Mouse (Mus musculus) hematopoietic stem cell, adult 5-6 weeks (primary cell): ENCODE results near the gene Ccdc163. TPM values are rescaled to one million over a fixed set of nuclear protein-coding genes. Genes with fewer than 3 reads are reported as not detected.

Experiments
- ATAC-seq, 2 experiments: fragments of 125-278 bp in 1 of 2; replicated peaks in 1 of 2; 2 replicates each; pipeline ENCODE4 v1.8.0; 2016 to 2017; ENCODE audit warnings: inconsistent platforms in 2 of 2, mild to moderate bottlenecking in 2 of 2, moderate number of reproducible peaks in 2 of 2, low read depth in 1 of 2, moderate TSS enrichment in 1 of 2; ENCODE audit not compliant: low FRiP score in 2 of 2, poor library complexity in 2 of 2, severe bottlenecking in 2 of 2, insufficient read depth in 1 of 2, low TSS enrichment in 1 of 2
- total RNA-seq: library from RNA; stranded (forward); fragments of 172-1452, 232-1000 nt; gene quantifications from 2 replicates; pipeline ENCODE4 v1.2.3, GENCODE M21; 2017

Gene Ccdc163
- total RNA-seq, 1 experiment from 2014 or later: 27.4 TPM

DNA sequence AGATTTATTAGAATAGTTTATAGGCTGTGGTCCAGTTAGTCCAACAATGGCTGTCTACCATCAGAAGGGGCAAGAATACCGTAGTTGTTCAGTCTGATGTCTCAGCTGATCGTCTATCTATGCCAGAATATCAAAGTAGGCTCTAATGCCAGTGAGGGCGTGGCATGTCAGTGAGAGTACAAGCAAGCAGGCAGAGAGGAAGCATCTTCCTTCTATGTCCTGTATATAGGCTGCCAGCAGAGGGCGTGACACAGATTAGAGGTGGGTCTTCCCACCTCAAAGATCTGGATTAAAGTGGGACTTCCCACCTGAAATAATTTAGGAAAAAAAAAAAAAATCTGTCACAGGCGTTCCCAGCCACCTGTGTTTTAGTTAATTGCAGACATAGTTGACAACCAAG lies 91.6 kb downstream of the Ccdc163 start:
- peak; percentile 59 to 60; a peak in 3 of 4 replicates for ATAC-seq

Other genes with a start within 250 kb of the Ccdc163 start
- 11.8 and 12.6 TPM in 2 replicates for gene Mast2, start 244.3 kb upstream of the Ccdc163 start, total RNA-seq
- gene Ipp, start 201.0 kb upstream of the Ccdc163 start, total RNA-seq: 19.1 and 31.5 TPM in 2 replicates
- 12.4 and 12.6 TPM in 2 replicates for gene Tmem69, start 152.6 kb upstream of the Ccdc163 start, total RNA-seq
- 190 and 203 TPM in 2 replicates for gene Gpbp1l1, start 150.9 kb upstream of the Ccdc163 start, total RNA-seq
- gene Ccdc17, start 111.9 kb upstream of the Ccdc163 start, total RNA-seq: 4.6 and 7.3 TPM in 2 replicates
- 291 and 379 TPM in 2 replicates for gene Nasp, start 80.6 kb upstream of the Ccdc163 start, total RNA-seq
- gene Akr1a1, start 56.8 kb upstream of the Ccdc163 start, total RNA-seq: 341 and 616 TPM in 2 replicates
- 221 and 249 TPM in 2 replicates for gene Prdx1, start 23.0 kb upstream of the Ccdc163 start, total RNA-seq
- gene Mmachc, start 103 bp upstream of the Ccdc163 start, total RNA-seq: 17.8 and 26.2 TPM in 2 replicates
- 6.1 and 6.9 TPM in 2 replicates for gene Tesk2, start 12.4 kb downstream of the Ccdc163 start, total RNA-seq
- 35.8 and 38.5 TPM in 2 replicates for gene Toe1, start 99.1 kb downstream of the Ccdc163 start, total RNA-seq
- 6.8 and 10.8 TPM in 2 replicates for gene Mutyh, start 99.2 kb downstream of the Ccdc163 start, total RNA-seq
- gene Hpdl, start 113.2 kb downstream of the Ccdc163 start, total RNA-seq: 0.10 TPM in 1 of 2 replicates, not detected in the other
- 0.10 and 0.56 TPM in 2 replicates for gene Zswim5, start 168.9 kb downstream of the Ccdc163 start, total RNA-seq